Mouse (Mus musculus): ENCODE results near the gene Papola.

DNA sequence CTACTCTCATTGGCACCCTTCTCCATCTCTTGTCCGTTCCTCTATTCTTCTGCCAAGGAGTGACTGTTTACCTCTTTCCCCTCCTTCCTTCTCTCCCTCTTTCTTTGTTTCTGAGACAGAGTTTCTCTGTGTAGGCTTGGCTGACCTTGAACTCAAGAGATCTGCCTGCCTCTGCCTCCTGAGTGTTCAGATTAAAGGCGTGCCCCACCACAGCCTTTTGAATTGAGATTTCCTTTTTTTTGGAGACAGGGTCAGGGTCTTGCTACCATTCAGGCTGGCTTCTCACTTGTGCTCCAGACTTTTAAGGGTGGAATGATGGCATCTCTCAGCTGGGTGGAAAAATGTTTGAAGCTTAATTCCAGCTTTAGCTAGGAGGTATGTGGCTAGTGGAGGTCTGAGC, 3.1 kb downstream of the Papola start:
- TF ChIP-seq CTCF (IDR thresholded peaks at IDR 0.05; ENCODE audit: control insufficient read depth, insufficient read depth, insufficient read length) (no peak), MAX (IDR thresholded peaks at IDR 0.05) (no peak), CEBPB (IDR thresholded peaks at IDR 0.05; ENCODE audit: low read depth) (no peak), MYOG (IDR thresholded peaks at IDR 0.05; ENCODE audit: control insufficient read depth, extremely low read depth, insufficient read length) (no peak), MYOD1 (IDR thresholded peaks at IDR 0.05; ENCODE audit: control insufficient read depth, insufficient read length, low read depth) (no peak), USF1 (IDR thresholded peaks at IDR 0.05; ENCODE audit: low read depth) (no peak), FOSL1 (IDR thresholded peaks at IDR 0.05; ENCODE audit: insufficient read depth, low read length, poor library complexity, severe bottlenecking) (no peak)
